Mouse (Mus musculus) gastrocnemius, postnatal 4 days (tissue): ENCODE data around the gene Sidt1. TPM values are rescaled to one million over a fixed set of nuclear protein-coding genes. Genes with fewer than 3 reads are reported as not detected.
"Not testable (repeated sequence)": the region's sequence is repeated elsewhere in the genome, so short reads cannot be mapped to it uniquely, and the experiment has no call there.

Experiments used
- DNase-seq, 2 experiments: peaks; one replicate each; pipeline ENCODE4 v3.0.0; 2021 to 2022; ENCODE audit warnings: low spot score in 2 of 2, mixed read lengths in 2 of 2
- total RNA-seq, 2 experiments: library from RNA; stranded (reverse); gene quantifications; 2 replicates each; pipeline ENCODE4 v1.2.3; 2021

The Sidt1 gene
- total RNA-seq, 2 experiments from 2014 or later, result 0.29 to 0.93 TPM

GRCm38 (mm10) chr16:44305606-44306005, 27.4 kb downstream of the Sidt1 start:
- DNase-seq, result no peak

GRCm38 (mm10) chr16:44303822-44304221, 29.2 kb downstream of the Sidt1 start:
- no peak for DNase-seq

GRCm38 (mm10) chr16:44302126-44302892, 30.7 kb downstream of the Sidt1 start:
- no peak for DNase-seq

GRCm38 (mm10) chr16:44299438-44300093, 33.4 kb downstream of the Sidt1 start:
- DNase-seq, result no peak

- DNase-seq, result no peak
Measured at GRCm38 (mm10) chr16:44293960-44294359, 39.0 kb downstream of the Sidt1 start.

- DNase-seq, result not testable (repeated sequence)
Measured at GRCm38 (mm10) chr16:44292681-44293080, 40.3 kb downstream of the Sidt1 start.

GRCm38 (mm10) chr16:44289004-44289648, 43.9 kb downstream of the Sidt1 start:
- no peak for DNase-seq

GRCm38 (mm10) chr16:44287356-44287950, 45.5 kb downstream of the Sidt1 start:
- DNase-seq, result no peak

GRCm38 (mm10) chr16:44282614-44283325, 50.2 kb downstream of the Sidt1 start:
- DNase-seq, result no peak

GRCm38 (mm10) chr16:44282036-44282435, 51.0 kb downstream of the Sidt1 start:
- no peak for DNase-seq

- DNase-seq, result no peak
Measured at GRCm38 (mm10) chr16:44280806-44281205, 52.2 kb downstream of the Sidt1 start.

GRCm38 (mm10) chr16:44277212-44277611, 55.8 kb downstream of the Sidt1 start:
- no peak for DNase-seq

- DNase-seq, result no peak
Measured at GRCm38 (mm10) chr16:44271371-44272038, 61.5 kb downstream of the Sidt1 start.

GRCm38 (mm10) chr16:44270606-44271005, 62.4 kb downstream of the Sidt1 start:
- DNase-seq, result peak in 1 of 2 experiments; percentile 26

- DNase-seq, result no peak
Measured at GRCm38 (mm10) chr16:44269578-44269977, 63.4 kb downstream of the Sidt1 start.

GRCm38 (mm10) chr16:44268541-44269215, 64.3 kb downstream of the Sidt1 start:
- no peak for DNase-seq

- DNase-seq, result no peak
Measured at GRCm38 (mm10) chr16:44265562-44265961, 67.4 kb downstream of the Sidt1 start.

- no peak for DNase-seq
Measured at GRCm38 (mm10) chr16:44264916-44265315, 68.1 kb downstream of the Sidt1 start.

- DNase-seq, result no peak
Measured at GRCm38 (mm10) chr16:44257476-44257875, 75.5 kb downstream of the Sidt1 start.

GRCm38 (mm10) chr16:44254698-44255097, 78.3 kb downstream of the Sidt1 start:
- DNase-seq, result peak; percentile 37 to 72
